Mouse (Mus musculus): ENCODE results near the gene Ism2. TPM values are rescaled to one million over a fixed set of nuclear protein-coding genes. Genes with fewer than 3 reads are reported as not detected.
"Not testable (repeated sequence)": the region's sequence is repeated elsewhere in the genome, so short reads cannot be mapped to it uniquely, and the experiment has no call there.

Ism2 gene
- not detected in 2 replicates for total RNA-seq (2017)

DNA sequence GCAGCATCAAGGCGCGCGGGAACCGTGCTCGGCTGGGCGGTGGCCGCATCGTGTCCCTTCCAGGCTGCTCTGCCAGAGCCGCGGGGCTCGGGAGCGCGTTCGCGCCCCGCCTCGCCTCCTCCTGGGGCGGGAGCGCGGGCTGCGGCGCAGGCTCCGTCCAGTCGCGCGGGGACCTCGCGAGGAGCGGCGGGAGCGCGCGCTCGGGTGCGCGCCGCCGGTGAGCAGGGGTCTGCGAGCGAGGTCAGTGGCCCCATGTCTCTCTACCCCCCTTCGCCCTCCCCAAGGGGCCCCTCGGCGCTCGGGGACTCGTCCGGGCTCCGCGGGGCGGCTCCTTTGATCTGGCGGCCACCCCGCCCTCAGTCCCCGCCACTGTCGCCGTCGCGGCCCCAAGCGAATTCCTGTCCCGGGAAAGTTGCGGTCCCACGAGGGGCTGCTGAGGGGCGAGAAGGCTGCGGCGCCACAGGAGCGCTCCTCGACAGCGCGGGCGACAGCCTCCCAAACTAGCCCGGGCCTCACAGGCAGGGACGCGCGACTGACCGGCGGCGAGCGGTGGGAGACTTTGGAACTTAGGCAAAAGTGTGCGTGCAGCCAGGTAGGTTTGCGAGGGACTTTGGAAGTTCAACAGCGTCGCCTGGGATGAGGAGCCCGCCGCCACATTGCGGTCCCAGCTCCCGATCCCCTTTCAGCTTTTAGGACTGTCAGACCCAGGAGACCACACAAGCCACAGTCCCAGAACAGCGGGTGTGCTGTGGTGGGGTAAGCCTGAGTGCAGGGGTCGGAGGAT, at the start of gene Ism2:
Gene Ism2 (minus strand): TSS at position 49 of the 784 bp plus-strand sequence.
- ATAC-seq (ENCODE audit: extremely low read depth, insufficient number of reproducible peaks, low FRiP score, poor library complexity, severe bottlenecking) = no peak

DNA sequence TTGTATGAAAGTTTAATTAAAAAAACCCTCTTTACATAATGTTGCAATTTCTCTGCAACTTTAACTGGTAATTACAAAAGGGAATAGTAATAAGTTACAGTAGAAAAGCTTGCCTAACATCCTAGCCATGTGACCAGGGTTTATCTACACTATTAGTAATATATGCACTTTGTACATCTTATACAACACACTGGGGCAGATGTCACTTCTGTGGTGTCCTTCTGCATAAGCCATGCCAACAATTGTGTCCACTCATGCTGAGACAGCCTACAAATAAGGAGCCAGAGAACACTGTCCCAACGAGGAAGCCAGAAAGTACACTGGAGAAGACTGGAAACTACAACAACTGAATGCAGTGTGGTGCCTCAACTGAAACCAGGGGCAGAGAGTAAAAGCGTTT, 48.5 kb upstream of the Ism2 start:
- ATAC-seq (ENCODE audit: extremely low read depth, insufficient number of reproducible peaks, low FRiP score, poor library complexity, severe bottlenecking) = no peak

DNA sequence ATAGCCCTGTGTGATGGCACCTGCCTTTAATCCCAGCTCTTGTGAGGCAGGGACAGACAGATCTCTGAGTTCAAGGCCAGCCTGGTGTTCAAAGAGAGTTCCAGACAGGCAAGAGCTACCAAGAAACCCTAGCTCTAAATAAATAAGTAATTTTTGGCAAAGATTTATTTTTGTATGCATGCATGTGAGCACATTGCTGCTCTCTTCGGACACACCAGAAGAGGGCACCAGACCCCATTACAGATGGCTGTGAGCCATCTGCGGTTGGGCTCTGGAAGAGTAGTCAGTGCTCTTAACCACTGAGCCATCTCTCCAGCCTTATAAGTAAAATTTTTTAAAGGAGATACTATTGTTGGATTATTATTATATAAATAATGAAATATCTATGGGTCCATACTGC, 48.0 kb upstream of the Ism2 start:
- ATAC-seq (ENCODE audit: extremely low read depth, insufficient number of reproducible peaks, low FRiP score, poor library complexity, severe bottlenecking) = no peak

DNA sequence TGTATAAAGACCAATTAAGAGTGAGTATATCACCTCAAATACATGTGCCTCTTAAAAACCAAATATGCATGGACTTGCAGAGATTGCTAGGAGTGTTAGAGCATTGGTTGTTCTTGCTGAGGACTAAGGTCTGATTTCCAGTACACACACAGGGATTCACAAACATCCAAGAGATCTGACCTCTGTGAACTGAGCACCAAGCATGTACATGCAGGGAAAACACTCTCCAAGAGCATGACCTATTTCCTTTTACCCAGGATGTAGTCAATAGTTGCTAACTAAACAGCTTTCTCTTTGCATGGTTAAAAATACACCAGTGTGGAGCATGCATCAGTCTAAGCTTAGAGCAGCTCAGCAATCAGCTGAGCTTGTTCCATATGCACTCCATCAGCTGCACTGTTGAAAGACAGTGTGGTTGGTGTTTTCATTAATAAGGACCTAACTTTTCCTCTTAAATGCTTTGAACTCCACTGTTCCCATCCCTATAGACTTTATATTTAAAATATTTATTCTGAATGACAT, 43.6 kb upstream of the Ism2 start:
- no peak for ATAC-seq (ENCODE audit: extremely low read depth, insufficient number of reproducible peaks, low FRiP score, poor library complexity, severe bottlenecking)

DNA sequence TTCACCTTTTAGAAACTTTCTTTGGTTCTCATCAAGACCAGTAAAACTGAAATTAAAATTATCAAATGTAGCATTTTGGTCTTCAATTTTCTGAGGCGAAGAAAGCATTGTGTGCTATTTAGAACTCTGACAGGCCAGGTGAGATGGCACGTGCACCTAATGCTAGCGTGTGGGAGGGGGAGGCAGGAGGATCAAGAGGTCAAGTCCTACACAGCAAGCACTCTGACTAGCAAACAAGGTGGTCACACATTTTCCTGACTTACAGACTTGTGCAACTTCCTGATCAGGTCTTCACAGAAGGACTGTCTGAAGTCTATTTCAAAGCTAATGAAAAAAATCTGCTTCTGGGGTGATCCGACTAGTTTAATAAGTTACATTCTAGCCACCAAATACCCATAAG, 38.6 kb upstream of the Ism2 start:
- no peak for ATAC-seq (ENCODE audit: extremely low read depth, insufficient number of reproducible peaks, low FRiP score, poor library complexity, severe bottlenecking)

DNA sequence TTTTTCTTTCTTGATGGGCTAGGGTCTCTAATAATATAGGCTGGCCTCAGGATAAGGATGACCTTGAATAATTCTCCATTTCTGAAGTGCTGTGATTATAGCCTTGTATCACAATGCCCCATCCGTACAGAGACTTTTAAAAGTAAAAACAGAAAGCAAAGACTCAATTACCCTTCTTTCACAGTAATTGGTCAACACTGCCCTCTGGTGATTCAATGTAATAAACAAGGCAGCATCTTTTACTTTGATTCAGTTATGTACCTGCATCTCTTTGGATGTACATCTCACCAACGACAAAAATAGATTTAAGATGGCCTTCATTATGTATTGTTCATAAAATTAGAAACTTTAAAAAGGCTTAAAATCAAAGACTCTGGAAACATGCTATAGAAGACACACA, 35.4 kb upstream of the Ism2 start:
- ATAC-seq (ENCODE audit: extremely low read depth, insufficient number of reproducible peaks, low FRiP score, poor library complexity, severe bottlenecking) = no peak

DNA sequence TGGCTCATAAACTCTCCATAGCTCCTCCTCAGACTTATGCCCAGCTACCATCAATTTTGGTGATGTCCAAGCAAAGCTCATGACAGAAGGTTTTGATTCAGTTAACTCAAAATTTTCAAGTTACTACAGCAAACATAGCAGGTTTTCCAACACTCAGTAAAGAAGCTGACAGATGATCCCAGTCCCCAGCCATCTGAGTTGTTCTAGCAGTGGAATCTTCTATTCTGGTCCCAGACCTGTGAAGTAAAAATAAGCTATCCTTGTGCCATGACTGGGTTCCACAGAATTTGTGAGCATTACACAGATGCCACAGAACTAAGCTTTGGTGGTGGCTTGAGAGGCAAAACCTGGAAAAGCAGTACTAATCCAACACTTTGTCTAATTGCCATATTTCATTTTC, 34.3 kb upstream of the Ism2 start:
- ATAC-seq (ENCODE audit: extremely low read depth, insufficient number of reproducible peaks, low FRiP score, poor library complexity, severe bottlenecking) = no peak

DNA sequence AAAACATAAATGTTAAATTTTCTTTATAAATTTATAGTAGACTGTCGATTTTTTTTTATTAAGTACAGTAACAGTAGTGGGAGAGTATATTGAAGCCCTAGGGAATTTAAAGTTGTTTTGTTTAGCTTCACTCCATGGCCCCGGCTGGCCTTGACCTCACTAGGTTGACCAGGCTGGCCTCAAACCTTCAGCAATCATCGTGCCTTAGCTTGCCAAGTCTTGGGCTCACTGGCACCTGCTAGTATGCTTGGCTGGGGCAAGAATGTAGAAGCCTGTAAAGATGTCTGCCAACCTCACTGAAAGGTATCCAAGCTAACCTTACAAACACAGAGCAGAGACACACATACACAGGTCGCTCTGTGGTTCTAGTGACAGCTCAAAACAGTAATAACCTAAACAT, 33.0 kb upstream of the Ism2 start:
- ATAC-seq (ENCODE audit: extremely low read depth, insufficient number of reproducible peaks, low FRiP score, poor library complexity, severe bottlenecking) = no peak

DNA sequence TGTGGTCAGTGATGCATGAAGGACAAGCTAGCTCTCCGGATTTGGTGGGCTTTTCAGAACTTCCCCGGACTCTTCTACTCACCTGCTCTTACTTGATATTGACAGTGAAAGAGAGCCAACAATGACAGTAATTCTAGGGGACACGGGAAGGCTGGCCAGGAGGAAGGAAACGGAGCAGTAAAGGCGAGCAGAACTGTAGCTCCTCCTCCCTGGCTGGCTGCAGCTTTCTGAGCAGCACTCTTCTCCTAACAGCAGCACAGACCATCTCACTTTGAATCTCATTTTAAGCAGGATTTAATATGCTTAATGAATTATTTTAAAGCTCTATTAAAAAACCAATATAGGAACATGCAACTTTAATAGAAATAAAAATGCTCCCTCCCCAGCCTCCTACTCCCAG, 32.4 kb upstream of the Ism2 start:
- no peak for ATAC-seq (ENCODE audit: extremely low read depth, insufficient number of reproducible peaks, low FRiP score, poor library complexity, severe bottlenecking)

DNA sequence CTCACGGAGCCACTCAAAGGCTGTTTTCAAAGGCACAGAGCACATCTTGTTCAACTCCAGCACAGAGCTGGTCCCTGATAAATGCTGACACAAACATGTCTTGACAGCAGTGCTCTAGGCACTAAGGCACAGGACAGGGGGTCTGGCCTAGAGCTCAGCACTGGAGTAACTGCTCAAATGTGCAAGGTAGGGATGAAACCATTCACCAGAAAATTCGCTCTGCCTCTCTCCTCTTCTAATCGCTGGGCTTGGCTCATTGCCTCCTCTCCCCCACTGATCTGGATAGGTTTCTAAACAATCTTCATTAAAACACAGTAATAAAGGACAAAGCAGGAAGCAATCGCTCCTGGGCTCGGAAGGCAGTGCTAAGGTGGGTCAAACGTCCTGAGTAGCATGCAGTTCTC, 31.6 kb upstream of the Ism2 start:
- no peak for ATAC-seq (ENCODE audit: extremely low read depth, insufficient number of reproducible peaks, low FRiP score, poor library complexity, severe bottlenecking)

DNA sequence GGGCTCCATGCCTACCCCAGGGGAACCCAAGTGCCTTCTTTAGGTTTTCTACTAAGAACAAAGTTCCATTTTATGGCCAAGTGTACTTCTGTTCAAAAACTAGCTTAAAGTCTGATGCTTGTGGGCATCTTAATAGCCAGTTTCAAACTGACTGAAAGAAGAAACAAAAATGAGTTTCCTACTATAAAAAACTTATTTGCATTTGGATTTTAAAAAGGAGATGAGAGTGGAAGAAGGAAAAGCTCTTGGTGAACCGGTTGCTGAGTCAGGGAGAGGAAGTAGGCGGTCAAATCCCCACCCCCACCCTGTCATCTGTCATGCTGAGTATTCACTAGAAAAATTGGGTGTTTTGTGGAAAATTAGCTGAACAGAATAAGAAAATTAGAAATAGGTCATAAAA, 30.7 kb upstream of the Ism2 start:
- ATAC-seq (ENCODE audit: extremely low read depth, insufficient number of reproducible peaks, low FRiP score, poor library complexity, severe bottlenecking) = no peak

DNA sequence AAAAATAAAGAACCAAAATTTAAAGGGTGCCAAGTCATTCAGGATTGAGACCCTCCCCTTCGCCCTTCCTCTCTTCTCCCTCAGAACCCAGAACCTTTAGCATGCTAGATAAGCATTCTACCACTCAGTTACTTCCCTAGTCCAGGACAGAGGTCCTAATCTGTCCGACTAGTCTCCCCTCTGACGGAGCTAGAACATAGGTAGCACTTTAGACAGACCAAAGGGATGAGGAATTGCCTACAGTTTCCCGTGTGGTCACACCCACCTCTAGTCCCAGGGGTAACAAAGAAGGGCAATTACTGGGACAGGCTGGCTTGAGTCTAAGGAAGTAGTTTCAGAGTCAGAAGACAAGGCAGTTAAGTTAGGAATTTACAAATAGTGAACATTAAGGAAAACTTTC, 28.5 kb upstream of the Ism2 start:
- ATAC-seq (ENCODE audit: extremely low read depth, insufficient number of reproducible peaks, low FRiP score, poor library complexity, severe bottlenecking) = no peak

DNA sequence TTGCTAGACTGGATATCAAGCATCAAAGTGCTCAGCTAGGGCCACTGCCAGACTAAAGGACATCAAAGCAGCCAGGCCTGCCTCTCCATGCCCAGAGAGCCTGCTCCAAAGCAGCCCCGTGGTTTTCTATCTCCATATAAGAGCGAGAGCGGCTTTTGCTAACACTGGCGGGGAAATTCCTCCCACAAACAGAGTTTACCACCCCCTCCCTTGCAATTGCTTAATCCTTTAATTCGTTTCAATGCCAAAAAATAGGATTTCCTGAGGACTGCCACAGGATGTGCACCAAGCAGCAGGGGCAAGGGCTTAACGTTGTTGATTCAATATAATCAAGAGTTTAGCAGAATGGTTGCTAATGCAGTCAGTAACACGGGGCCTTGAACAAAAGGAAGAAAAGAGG, 28.1 kb upstream of the Ism2 start:
- ATAC-seq (ENCODE audit: extremely low read depth, insufficient number of reproducible peaks, low FRiP score, poor library complexity, severe bottlenecking) = no peak

DNA sequence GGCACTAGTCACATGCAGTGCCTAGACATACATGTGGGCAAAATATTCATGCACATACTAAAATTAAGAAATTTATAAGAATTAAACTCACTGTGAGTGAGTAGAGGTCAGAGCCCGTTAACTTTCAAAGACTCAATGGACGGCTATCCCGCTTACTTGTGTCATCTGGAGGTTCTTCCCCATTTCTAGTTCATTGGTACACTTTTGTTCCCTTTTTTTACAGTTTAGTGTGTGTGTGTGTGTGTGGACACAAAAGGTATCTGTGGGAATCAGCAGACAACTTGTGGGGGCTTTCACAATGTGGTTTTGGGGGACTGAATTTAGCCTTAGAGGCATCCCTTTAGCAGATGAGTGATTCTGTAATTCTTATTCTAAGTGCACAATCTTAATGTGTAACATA, 25.9 kb upstream of the Ism2 start:
- no peak for ATAC-seq (ENCODE audit: extremely low read depth, insufficient number of reproducible peaks, low FRiP score, poor library complexity, severe bottlenecking)

DNA sequence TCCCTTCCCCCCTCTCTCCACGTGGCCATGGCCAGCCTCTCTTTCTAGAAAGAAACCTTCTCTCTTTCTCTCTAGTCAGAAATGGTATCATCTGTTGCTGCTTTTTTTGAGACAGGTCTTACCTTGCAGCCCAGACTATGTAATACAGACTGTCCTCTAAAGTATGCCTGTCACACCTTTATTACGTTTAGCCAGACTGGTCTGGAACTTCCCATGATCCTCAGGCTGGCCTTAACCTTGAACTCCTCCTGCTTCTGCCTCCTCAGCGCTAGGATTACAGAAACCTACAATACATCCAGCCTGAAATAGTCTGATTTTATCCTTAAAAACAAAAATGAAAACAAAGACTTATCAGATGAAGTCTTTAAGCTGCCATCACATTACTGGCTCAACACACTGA, 19.7 kb upstream of the Ism2 start:
- no peak for ATAC-seq (ENCODE audit: extremely low read depth, insufficient number of reproducible peaks, low FRiP score, poor library complexity, severe bottlenecking)

DNA sequence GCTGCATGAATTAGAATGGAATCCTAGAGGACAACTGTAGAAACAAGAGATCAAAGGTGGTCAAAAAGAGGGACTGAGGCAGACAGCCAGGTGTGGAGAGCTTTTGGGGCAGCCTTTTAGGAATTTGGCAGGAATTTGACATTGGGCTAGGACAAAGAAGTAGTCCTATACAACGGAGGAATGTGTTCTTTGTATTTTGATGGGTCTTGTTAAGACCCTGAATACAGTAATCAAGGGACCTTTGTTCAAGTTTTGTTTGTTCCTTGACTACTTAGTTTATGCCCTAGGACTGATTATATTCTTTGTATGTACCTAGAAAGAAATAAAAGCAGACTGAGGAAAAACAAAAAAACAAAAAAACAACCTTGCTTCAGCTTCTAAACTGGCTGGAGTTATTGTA, 18.4 kb upstream of the Ism2 start:
- ATAC-seq (ENCODE audit: extremely low read depth, insufficient number of reproducible peaks, low FRiP score, poor library complexity, severe bottlenecking) = no peak

DNA sequence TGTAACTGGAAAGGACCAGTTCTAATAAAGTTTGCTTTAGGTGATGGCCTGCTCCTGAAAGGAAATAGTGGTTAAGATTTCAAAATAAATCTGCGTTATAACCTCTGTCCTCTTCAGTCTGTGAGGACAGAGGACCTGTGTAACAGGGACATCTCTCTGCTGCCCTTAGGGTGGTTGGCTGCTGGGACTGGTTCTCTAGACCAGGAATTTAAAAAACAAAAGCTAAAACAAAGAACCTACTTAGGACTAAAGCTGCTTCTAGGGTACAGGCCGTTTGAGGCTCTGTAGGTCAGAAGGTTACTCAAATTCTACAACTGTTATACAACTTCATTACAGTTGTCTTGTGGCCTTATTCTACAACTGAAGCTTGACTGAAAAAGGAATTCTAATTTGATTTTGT, 13.6 kb upstream of the Ism2 start:
- no peak for ATAC-seq (ENCODE audit: extremely low read depth, insufficient number of reproducible peaks, low FRiP score, poor library complexity, severe bottlenecking)

DNA sequence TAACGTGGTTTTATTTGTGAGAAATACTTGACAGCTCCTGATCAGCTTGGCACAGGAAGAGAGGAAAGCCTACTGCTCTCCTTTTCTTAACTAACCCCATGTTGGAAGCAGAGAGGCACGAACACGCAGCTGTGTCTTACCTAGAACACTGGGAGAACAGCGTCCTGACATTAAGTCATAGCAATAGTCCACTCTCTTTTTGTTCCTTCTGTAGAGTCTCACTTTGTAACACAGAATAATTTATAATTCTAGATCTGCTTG, 7.0 kb upstream of the Ism2 start:
- not testable (repeated sequence) for ATAC-seq (ENCODE audit: extremely low read depth, insufficient number of reproducible peaks, low FRiP score, poor library complexity, severe bottlenecking)

DNA sequence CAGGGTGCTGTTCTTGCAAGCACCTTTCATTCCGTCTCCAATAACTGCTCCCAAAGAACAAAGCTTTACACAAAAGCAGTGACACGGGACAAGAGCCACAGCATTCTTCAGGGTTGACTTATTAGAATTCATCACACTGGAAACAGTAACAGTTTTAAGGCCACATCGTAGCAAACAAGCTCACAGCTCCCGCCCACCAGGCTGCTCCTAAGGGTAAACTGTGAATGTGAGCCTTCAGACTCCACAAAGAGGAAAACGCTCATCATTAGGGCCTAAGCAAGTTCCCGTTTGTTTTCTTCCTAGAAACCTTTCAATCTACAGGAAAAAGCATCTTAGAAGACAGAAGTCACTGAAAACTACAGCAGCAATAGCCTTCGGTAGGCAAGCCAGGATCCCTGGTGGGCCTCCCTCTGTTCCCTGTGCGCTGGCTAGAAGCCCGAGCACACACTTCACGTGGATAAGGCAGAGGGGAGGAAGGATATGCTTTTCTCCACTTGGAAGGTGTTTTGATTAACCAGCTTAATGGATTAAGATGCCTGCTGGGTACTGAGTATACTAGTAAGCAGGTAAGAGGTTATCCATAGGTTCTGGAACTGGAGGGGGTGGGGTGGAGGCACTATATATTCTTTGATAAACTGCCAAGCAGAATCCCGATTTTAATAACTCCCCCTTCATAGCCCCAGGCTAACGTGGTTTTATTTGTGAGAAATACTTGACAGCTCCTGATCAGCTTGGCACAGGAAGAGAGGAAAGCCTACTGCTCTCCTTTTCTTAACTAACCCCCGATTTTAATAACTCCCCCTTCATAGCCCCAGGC, 6.5 kb upstream of the Ism2 start:
- ATAC-seq (ENCODE audit: extremely low read depth, insufficient number of reproducible peaks, low FRiP score, poor library complexity, severe bottlenecking) = no peak

DNA sequence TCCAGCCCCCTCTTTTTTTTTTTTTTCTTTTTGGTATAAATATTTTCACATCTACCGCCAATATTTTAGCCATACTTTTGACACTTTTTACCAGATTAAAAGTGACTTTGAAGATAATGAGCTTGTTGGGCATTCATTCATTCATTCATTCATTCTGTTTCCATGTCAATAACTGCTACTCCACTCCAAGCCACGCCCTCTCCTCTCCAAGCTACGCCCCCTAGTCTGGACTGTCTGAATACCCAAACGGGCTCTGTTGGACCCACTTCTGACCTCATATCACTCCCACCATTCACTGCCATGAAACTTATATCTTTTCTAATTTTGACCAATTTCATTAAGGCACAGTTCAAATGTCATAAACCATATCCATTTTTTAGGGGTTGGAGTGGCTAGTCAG, 1.7 kb upstream of the Ism2 start:
- ATAC-seq (ENCODE audit: extremely low read depth, insufficient number of reproducible peaks, low FRiP score, poor library complexity, severe bottlenecking) = no peak

DNA sequence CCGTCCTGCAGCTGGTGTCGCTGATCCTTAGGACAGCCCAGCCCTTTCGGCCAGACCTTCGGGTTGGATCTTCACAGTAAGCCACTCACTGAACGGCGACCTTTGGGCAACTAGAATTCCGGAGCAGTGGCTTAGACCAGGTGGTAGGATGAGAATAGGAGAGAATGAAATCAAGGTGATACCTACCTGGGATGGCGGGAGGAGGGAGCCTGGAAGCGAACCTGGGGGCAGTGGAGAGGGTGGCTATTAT, 861 bp upstream of the Ism2 start:
- no peak for ATAC-seq (ENCODE audit: extremely low read depth, insufficient number of reproducible peaks, low FRiP score, poor library complexity, severe bottlenecking)
